Mouse (Mus musculus) CD4-positive, CD25-positive, alpha-beta regulatory T cell, adult 2 months (primary cell): ENCODE measurements around the gene Aoc2.

Source experiments
- DNase-seq: peaks from one replicate; pipeline ENCODE4 v3.0.0-alpha.2; 2012; ENCODE audit warnings: low read depth, low spot score

Aoc2 gene

GRCm38 (mm10) chr11:101324763-101325162, at the start of gene Aoc2:
Gene Aoc2, plus strand, starts transcription at chr11:101325063.
- DNase-seq = no peak

DNA sequence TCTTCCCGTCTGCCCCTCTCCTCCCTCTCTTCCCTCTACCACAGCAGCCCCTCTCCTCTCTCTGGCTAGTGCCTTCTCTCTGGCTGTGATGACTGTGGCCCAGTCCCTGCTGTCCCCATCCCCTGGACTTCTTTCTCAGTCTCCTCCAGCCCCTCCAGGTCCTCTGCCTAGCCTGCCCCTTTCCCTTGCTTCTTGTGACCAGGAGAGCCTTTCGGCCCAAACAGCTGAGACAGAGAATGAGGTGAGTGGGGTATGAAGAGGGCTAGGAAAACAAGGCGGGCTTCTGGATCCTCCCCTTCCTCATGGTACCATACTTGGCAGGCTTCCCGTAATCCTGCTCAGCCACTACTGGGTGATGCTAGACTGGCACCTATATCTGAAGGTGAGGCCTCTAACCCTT, 49.6 kb upstream of the Aoc2 start:
- DNase-seq = no peak

DNA sequence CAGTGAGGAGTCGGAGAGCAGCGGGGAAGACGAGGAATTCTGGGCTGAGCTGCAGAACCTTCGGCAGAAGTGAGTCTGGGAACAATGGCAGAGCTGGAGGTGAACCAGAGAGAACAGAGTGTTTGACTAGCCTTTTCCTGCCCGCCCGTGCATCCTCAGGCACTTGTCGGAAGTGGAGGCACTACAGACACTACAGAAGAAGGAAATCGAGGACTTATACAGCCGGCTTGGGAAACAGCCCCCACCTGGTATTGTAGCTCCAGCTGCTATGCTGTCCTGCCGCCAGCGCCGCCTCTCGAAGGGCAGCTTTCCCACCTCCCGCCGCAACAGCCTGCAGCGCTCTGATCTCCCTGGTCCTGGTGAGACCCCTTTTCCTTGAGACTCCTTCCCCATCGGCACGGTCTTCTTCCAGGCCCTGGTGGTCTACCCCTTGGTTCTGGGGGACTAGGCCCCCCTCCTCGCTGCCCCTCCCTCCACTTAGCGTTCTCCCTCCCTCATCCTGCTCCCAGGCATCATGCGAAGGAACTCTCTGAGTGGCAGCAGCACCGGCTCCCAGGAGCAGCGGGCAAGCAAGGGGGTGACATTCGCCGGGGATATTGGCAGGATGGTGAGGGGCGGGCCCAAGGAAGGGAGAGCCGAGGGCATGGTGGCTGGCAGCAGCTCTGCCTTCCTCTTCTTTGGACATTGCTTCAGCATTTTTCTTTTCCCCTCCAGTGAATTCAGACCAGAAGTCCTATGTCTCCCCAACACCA, 48.4 kb upstream of the Aoc2 start:
- no peak for DNase-seq

GRCm38 (mm10) chr11:101277381-101278222, 47.3 kb upstream of the Aoc2 start:
- no peak for DNase-seq

GRCm38 (mm10) chr11:101278223-101279192, 46.4 kb upstream of the Aoc2 start, which contains the start of the genes Cntd1 and Coa3:
Gene Cntd1, plus strand, starts transcription at chr11:101279012.
Gene Coa3, minus strand, starts transcription at chr11:101279114.
- peak; percentile 90 for DNase-seq

GRCm38 (mm10) chr11:101279193-101279569, 45.7 kb upstream of the Aoc2 start:
- no peak for DNase-seq

- no peak for DNase-seq
Observed at GRCm38 (mm10) chr11:101280837-101281236, 44.0 kb upstream of the Aoc2 start.

- no peak for DNase-seq
Observed at GRCm38 (mm10) chr11:101282896-101283295, 42.0 kb upstream of the Aoc2 start.

- DNase-seq = no peak
Observed at GRCm38 (mm10) chr11:101283805-101284204, 41.1 kb upstream of the Aoc2 start.

DNA sequence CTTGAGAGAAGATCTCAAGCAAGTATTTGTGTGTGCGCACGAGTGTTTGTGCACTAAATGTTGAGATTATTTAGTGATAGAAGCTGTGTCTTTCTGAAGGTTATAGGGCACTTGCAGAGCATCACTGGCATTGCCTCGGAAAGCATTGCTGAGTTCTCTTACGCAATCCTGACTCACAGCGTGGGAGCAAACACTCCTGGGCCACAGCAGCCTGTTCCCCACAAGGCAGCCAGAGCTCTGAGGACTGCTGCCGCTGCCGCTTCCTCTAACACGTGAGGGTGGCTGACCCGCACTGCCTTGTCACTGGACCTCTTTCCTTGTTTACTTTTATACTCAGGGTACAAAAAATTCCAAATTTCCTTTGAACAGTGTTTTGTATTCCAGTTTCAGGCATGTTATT, 37.6 kb upstream of the Aoc2 start:
- no peak for DNase-seq

GRCm38 (mm10) chr11:101291231-101291630, 33.6 kb upstream of the Aoc2 start:
- DNase-seq = no peak

DNA sequence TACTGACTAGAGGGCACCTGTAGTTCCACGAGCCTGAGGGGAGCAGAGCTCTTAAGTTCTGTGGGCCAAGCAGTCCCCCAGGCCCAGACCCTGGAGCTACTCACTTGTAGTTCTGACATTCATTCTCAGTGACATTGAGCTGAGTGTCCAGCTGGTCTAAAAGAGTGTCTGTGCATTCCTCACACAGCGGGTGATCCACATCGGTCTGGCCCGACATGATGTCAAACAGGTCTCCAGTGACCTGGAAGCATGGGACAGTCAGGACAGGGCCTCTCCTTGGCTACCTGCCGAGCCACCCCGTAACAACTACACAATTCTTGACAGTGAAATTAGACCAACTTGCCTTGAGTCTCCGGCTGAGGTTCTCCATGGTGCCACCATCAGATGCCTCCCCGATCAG, 29.7 kb upstream of the Aoc2 start:
- DNase-seq = no peak

GRCm38 (mm10) chr11:101300881-101301280, 24.0 kb upstream of the Aoc2 start:
- peak; percentile 35 for DNase-seq

- DNase-seq = peak; percentile 15
Observed at GRCm38 (mm10) chr11:101301299-101302003, 23.4 kb upstream of the Aoc2 start.

GRCm38 (mm10) chr11:101302004-101302798, 22.7 kb upstream of the Aoc2 start, which contains the start of gene Becn1:
Gene Becn1, minus strand, starts transcription at chr11:101302286.
- DNase-seq = peak; percentile 95

DNA sequence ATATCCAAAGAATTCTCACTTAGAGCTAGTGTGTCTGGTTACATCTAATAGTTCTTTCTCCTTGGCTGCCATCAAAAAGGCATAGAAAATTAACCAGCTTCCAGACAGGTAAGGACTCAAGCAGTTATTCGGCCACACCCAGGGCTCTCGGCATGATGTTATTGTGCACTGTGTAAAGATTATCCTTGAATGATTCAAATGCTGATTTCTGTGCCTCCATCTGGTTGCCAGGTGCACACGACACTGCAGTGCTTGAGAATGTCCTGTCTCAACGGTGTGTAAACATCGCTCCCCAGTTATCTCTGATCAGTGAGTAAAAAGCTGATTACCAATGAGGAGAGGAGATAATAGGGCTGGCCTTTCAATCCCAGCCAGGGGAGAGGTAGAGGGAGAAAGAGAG, 17.1 kb upstream of the Aoc2 start:
- DNase-seq = no peak

DNA sequence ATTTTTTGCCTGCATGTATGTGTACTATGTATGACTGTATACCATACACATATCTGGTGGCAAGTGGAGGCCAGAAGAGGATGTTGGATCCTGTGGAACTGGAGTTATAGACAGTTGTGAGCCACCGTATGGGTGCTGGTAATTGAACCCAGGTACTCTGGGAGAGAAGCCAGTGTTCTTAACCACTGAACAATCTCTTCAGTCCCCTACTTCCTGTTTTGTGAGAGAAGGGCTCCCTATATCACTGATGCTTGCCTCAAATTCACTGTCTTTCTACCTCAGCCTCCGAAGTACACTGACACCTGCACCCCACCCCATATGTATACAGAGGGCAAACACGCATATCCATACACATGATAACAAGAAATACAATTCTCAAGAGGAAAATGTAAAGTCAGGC, 13.8 kb upstream of the Aoc2 start:
- DNase-seq = no peak

DNA sequence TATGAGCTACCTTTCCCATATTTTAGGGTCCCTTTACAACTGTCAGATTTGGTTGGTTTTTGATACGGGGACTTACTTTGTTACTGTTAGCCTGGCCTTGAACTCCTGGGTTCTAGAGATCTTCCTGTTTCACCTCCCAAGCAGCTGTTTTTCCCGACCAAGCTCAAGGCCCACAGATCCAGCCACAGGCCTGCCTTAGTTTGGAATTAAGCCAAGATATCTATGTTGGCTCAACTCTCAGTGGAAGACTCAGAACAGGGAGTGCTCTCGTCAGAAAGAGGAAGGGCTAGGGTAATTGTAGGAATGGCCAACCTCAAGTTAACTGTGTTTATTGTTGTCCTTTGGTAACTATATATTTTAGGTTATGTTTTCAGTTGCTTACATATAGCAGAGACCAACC, 12.7 kb upstream of the Aoc2 start:
- DNase-seq = no peak

DNA sequence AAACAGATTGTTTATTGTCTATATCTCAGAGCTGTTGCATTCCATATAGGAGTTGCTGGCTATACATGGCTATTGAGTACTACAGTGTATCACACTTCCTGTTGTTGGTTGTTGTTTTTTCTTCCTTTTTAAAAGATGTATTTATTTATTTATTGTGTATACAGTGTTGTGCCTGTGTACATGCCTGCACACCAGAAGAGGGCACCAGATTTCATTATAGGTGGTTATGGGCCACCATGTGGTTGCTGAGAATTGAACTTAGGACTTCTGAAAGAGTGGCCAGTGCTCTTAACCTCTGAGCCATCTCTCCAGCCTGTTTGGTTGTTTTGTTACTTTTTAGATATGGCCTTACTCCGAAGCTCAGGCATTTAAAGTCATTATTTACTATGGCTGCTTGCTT, 10.3 kb upstream of the Aoc2 start:
- DNase-seq = no peak

DNA sequence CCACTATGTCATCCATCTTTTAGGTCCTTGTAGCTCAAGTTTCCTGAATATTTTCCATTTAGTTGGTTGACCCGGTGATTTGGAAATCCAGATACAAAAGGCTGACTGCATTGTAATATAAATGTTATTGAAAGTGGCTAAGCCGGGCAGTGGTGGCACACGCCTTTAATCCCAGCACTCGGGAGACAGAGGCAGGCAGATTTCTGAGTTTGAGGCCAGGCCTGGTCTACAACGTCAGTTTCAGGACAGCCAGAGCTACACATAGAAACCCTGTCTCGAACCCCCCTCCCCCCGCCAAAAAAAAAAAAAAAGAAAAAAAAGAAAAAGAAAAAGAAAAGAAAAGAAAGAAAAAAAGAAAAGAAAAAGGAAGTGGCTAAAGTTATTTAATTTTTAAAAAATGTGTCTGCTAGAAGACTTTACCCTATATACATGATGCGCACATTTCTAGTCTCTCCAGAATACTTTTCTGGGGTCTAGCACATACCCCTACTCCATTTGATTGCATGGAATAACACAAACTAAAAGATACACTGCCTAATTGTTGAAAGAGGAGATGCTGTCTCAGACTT, 9.7 kb upstream of the Aoc2 start:
- no peak for DNase-seq
